Mouse (Mus musculus) urinary bladder, adult 18-20 months (tissue): ENCODE data around the gene Tmem259.

ENCODE experiments used
- DNase-seq, 2 experiments: peaks; one replicate each; pipeline ENCODE4 v3.0.0; 2022; ENCODE audit warnings: low spot score in 2 of 2, mixed read lengths in 2 of 2

Tmem259 gene

GRCm38 (mm10) chr10:79987771-79988505 is 3.8 kb upstream of the Tmem259 start:
- peak in 1 of 2 experiments; percentile 25 for DNase-seq

DNA sequence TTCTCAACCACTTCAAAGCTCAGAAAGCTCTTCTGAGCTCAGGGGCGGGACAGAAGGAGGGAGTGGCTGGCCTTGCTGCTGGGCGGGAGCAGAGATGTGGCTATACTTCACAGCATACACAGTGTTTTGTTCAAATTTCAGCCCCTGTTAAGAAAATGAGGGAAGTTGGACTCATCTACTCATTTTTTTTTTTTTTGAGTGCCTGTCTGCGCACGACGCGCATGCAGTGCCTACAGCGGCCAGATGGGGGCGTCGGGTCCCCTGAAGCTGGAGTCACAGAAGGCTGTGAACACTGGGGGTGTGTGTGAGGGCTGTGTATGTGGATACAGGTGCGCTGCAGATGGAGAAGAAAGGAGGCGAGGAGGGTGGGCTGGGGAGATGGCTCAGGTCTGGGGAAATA is 2.8 kb upstream of the Tmem259 start:
- peak; percentile 59 to 81 for DNase-seq

DNA sequence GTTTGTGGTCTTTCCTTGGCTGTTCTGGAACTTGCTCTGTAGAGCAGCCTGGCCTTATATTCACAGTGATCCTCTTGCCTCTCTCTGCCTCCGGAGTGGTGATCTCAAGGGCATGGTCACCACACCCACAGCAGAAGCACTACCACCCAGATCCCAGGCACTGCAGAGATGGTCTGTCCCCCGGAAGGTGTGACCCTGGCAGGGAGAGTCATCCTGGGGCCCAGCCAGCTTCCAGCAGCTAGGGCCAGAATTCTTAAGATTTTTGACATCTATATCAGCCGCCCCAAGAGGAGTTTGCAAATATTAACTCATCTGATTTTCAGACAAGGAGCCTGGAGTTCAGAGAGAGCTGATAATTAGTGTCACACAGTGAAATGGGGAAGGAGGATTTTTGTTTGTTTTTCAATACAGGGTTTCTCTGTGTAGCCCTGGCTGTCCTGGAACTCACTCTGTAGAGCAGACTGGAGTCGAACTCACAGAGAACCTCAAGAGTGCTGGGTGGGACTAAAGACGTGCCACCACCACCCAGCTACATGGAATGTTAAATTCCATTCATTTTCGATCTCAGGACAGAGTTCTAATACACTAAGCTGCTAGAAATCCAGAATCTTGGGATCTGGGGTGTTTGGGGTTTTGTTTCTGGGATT is 2.2 kb upstream of the Tmem259 start:
- DNase-seq, result peak in 1 of 2 experiments; percentile 27

DNA sequence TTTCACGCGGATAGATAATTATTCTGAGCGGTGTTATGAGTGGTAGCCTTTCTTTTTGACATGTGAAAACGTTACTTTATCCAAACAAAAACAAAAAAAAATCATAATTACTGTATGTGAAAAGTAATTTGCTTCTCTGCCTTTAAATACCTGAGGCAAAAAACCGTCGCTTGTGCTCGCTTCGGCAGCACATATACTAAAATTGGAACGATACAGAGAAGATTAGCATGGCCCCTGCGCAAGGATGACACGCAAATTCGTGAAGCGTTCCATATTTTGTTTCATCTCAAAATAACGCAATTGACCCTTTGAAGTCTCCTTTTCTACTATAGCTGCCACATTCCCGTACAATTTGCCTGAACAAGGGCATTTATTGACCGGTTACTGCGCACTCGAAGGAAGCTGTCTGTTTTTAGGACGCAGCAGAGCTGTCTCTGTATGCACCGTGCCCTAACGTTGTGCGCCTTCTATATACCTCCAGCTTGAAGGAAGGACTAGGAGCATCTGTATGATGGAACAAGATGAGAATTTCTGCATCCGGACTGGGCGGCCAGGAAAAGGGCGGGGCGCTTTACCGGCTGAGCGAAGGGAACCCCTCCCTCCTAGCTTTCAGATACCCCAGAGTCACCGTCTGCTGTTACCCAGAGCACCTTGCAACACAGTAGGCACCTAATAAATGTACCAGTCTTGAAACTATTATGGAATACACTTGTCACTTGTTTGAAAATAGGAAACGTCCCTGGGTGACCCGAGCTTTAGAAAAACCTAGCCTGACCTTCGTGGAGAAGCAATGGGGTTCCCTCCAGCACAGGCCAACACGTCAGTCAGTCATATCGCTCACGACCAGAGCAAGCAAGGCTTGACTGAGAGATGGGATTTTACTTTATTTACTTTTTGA is 1.5 kb upstream of the Tmem259 start:
- peak; percentile 33 to 44 for DNase-seq

- peak; percentile 84 to 95 for DNase-seq
Observed at GRCm38 (mm10) chr10:79984871-79985270, 741 bp upstream of the Tmem259 start.

DNA sequence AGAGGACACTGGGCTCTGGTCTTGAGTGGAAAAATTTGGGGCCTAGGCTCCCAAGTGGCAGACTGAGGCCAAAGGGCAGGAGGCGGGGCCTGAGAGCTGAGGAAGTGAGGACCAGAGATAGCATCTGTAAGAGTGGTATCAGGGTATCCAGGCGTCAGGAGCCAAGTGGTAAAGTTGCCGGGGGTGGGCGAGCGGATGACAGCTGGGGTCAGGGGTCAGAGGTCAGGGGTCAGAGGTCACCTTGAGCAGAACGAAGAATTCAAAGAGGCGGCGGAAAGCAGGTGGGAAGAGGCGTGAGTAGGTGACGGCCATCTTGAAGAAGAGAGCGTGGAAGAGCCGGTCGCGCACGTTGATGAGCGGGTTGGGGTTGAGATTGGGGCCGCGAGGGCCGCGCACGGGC is 460 bp downstream of the Tmem259 start:
- DNase-seq, result peak; percentile 50

GRCm38 (mm10) chr10:79983205-79983604 is 925 bp downstream of the Tmem259 start:
- no peak for DNase-seq

DNA sequence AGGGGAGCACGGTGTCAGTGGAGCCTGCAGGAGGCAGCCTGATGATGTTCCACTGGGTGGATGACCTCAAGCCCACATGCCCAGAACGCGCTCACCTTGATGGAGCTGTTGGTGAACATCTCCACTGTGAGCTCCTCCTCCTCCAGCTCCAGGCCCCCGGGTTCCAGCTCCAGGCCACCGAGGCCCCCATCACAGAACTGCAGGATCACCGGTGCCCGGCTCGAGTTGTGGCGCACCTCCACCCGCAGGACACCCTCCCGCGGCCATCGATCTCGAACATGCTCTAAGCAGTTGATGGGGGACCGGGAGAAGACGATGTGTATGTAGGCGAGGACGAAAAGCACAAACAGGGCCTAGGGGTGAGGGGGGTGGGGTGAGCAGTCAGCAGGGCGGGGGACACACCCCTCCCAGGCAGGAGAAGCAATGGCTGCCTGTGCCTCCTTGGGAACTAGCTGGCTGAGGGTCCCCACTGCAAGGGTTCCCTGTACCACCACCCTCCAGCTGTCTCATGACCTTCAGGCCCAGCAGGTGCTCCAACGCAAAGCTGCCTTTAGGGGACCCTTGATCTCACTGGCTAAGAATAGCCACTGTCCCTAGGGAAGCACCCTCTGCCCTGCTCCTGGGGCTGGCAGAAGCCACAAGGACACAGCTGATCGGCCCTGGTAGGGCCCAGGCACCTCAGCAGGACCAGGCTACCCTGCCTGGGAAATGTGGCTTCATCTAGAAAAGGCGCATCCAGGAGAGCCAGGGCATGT is 4.6 kb downstream of the Tmem259 start:
- DNase-seq, result no peak

DNA sequence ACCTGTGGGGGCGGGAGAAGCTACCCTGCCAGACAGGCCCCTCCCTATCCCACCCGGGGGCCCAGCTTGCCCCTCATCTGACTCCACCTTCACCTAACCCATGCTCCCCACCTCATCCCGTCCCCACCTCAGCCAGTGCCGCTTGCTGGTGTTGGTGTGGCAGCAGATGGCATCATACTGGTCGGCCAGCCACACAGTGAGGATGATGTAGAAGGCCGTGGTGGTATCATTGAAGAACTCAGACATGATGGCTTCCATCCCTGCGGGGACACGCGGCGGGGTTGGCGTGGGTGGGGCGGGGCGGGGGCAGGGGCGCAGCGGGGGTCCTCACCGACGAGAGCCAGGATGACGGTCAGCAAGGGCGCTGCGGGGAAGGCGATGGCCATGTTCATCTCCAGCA is 6.1 kb downstream of the Tmem259 start:
- no peak for DNase-seq

DNA sequence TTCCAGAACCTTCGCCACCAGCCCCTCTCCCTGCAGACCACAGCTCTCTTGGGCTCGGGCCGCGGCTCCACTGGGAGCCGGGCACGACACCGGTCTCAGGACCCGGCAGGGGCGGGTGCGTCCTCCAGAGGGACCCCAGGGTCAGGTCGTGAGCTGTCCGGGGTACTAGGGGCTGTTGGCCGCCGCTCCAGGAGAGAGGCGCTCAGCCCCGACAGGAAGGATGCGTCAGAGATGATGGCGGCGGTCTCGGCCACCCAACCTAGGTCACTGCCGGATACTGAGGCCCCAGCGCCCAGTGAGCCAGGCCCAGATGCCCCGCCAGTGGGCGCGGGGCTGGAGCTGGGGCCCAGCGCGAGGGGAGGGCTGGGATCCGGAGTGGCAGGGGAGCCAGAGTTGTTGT is 6.8 kb downstream of the Tmem259 start:
- DNase-seq, result no peak

DNA sequence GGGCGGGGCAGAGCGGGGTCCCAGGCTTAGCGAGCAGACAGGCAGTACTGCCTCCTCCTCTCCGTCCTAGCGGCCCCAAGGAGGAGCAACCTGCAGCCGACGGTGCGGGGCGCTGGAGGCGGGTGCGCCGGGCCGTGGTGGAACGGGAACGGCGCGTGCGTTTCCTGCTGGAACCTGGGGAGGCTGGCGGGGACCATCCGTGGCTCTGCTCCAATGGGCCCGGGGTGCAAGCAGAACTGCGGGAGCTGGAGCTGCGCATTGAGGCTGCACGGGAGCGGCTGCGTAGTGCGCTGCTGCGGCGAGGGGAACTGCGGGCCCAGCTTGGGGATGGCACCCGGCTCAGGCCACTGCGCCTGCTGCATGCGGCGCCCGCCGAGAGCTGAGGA is 7.4 kb downstream of the Tmem259 start:
- DNase-seq, result no peak

GRCm38 (mm10) chr10:79976071-79976721 is 7.9 kb downstream of the Tmem259 start:
- DNase-seq, result no peak

- no peak for DNase-seq
Observed at GRCm38 (mm10) chr10:79974668-79975067, 9.5 kb downstream of the Tmem259 start.

DNA sequence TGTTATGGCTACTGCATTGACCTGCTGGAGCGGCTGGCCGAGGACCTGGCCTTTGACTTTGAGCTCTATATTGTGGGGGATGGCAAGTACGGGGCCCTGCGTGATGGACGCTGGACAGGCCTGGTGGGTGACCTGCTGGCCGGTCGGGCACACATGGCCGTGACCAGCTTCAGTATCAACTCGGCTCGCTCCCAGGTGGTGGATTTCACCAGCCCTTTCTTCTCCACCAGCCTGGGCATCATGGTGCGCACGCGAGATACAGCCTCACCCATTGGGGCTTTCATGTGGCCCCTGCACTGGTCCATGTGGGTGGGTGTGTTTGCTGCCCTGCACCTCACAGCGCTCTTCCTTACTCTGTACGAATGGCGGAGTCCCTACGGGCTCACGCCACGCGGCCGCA is 10.0 kb downstream of the Tmem259 start:
- no peak for DNase-seq

- DNase-seq, result no peak
Observed at GRCm38 (mm10) chr10:79972831-79973230, 11.3 kb downstream of the Tmem259 start.

DNA sequence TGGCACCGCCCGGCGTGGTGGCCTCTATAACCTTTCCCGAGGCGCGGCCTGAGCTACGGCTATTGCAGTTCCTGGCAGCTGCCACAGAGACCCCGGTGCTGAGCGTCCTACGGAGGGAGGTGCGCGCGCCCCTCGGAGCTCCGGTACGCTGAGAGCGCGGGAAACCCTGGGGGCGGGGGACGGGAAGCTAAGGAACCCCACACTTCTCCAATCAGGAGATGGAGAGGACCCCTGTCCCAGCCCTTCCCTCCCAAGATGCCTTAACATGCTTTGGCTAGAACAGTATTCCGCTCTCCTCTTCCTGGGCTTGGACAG is 13.0 kb downstream of the Tmem259 start:
- DNase-seq, result no peak

GRCm38 (mm10) chr10:79970415-79971182 is 13.5 kb downstream of the Tmem259 start, which contains the start of gene Grin3b:
Gene Grin3b (plus strand): TSS chr10:79970715.
- DNase-seq, result no peak

- no peak for DNase-seq
Observed at GRCm38 (mm10) chr10:79969124-79969568, 15.0 kb downstream of the Tmem259 start.

- DNase-seq, result no peak
Observed at GRCm38 (mm10) chr10:79968181-79968580, 15.9 kb downstream of the Tmem259 start.

DNA sequence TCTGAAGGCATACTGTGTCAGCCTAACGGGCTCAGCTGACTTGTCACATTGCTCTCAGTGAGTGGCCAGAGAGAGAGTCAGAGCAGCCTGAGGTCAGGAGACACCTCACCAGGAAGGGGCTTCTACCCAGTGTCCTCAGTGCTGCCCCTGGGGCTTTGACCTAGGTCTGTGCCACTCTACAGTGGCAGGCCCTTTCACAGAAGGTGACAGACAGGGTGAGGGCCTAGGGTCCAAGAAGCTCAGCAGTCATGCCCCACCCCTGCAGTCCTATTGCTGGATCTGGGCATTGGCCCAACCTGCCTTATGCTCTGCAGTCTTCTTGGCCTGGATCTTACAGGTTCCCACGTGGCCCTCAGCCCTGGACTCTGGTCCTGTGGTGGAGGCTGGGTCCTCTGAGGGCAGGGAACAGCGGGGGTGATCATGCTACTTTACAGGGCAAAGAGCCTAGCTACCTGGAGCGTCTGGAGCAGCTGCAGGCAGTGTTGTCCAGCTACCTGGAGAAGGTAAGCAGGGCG is 17.2 kb downstream of the Tmem259 start:
- DNase-seq, result no peak
